Mouse (Mus musculus) forebrain, embryonic 12.5 days (tissue): ENCODE measurements at regions not wholly inside any gene's neighbourhood (a gene's known extent, or its start where the extent isn't known, plus 50 kb on each side); places are given as distances from the start of the nearest gene placed in this dataset.

Experiments used
- ATAC-seq: fragments of 200-750 bp; cut with Nextera tagmentation; 2 replicates; pipeline ENCODE4 v1.8.0; 2017; ENCODE audit warnings: moderate TSS enrichment; ENCODE audit not compliant: low FRiP score
- H3K27ac ChIP-seq: fragments of 300-500 bp; sonication (generic); 2 replicates; pipeline ENCODE4 v1.5.1; 2016; ENCODE audit warnings: mild to moderate bottlenecking
- H3K27me3 ChIP-seq: fragments of 300-500 bp; sonication (generic); 2 replicates; pipeline ENCODE4 v1.6.1; 2016; ENCODE audit warnings: mild to moderate bottlenecking
- H3K36me3 ChIP-seq: fragments of 300-500 bp; sonication (generic); replicated peaks from 2 replicates; pipeline ENCODE4 v1.6.1; 2016; ENCODE audit warnings: mild to moderate bottlenecking
- H3K4me1 ChIP-seq: fragments of 300-500 bp; sonication (generic); 2 replicates; pipeline ENCODE4 v1.6.1; 2016
- H3K4me2 ChIP-seq: fragments of 300-500 bp; sonication (generic); 2 replicates; pipeline ENCODE4 v1.6.1; 2016; ENCODE audit warnings: mild to moderate bottlenecking, moderate library complexity
- H3K4me3 ChIP-seq: fragments of 300-500 bp; sonication (generic); replicated peaks from 2 replicates; pipeline ENCODE4 v1.5.1; 2016; ENCODE audit warnings: mild to moderate bottlenecking
- H3K9ac ChIP-seq: fragments of 300-500 bp; sonication (generic); 2 replicates; pipeline ENCODE4 v1.6.1; 2016; ENCODE audit warnings: mild to moderate bottlenecking
- H3K9me3 ChIP-seq: fragments of 300-500 bp; sonication (generic); 2 replicates; pipeline ENCODE4 v1.6.1; 2016
- WGBS: fragments of 180-500 bp; shearing (Covaris S2); methylation state at CpG from one replicate; pipeline ENCODE4 v1.1.7; 2016; 5-methylcytosine and 5-hydroxymethylcytosine counted together

- Histone ChIP-seq H3K9ac (peak overlapping the region; percentile 49), H3K36me3 (no peaks in the 10 kb centered on the region), H3K27me3 (peaks cover 60% of the 10 kb centered on the region), H3K27ac (no peak overlapping the region), H3K4me3 (peak overlapping the region; percentile 41), H3K4me1 (peaks cover 9% of the 10 kb centered on the region), H3K4me2 (peak overlapping the region; percentile 70), H3K9me3 (no peaks in the 10 kb centered on the region)
- WGBS, result under 1% methylated on average over 50 of the region's 50 CpGs
- peak; percentile 39; the same call in 1 of the 2 replicates for ATAC-seq
Observed at GRCm38 (mm10) chr4:124178401-124179018, 260.7 kb upstream of the 4930535I16Rik start.

- H3K4me2 ChIP-seq, result no peak overlapping the region
- H3K36me3 ChIP-seq, result no peaks in the 10 kb centered on the region
- peaks cover 55% of the 10 kb centered on the region for H3K27me3 ChIP-seq
- H3K4me1 ChIP-seq, result peaks cover 9% of the 10 kb centered on the region
- no peak overlapping the region for H3K27ac ChIP-seq
- no peaks in the 10 kb centered on the region for H3K9me3 ChIP-seq
- no peak for ATAC-seq
- no peak overlapping the region for H3K4me3 ChIP-seq
- H3K9ac ChIP-seq, result no peak overlapping the region
- WGBS, result 68% methylated on average over 6 of the region's 6 CpGs
Observed at GRCm38 (mm10) chr4:124175531-124175930, 257.7 kb upstream of the 4930535I16Rik start.

- no peak for ATAC-seq
- peaks cover 28% of the 10 kb centered on the region for H3K27me3 ChIP-seq
- H3K36me3 ChIP-seq, result no peaks in the 10 kb centered on the region
- H3K27ac ChIP-seq, result no peak overlapping the region
- H3K4me3 ChIP-seq, result no peak overlapping the region
- H3K9ac ChIP-seq, result no peak overlapping the region
- peaks cover 11% of the 10 kb centered on the region for H3K4me1 ChIP-seq
- 85% methylated on average over 6 of the region's 6 CpGs for WGBS
- no peak overlapping the region for H3K4me2 ChIP-seq
- H3K9me3 ChIP-seq, result no peaks in the 10 kb centered on the region
Observed at GRCm38 (mm10) chr4:124154627-124155026, 236.8 kb upstream of the 4930535I16Rik start.

- Histone ChIP-seq H3K9me3 (no peaks in the 10 kb centered on the region), H3K27me3 (peaks cover 49% of the 10 kb centered on the region), H3K27ac (peak overlapping the region; percentile 75), H3K4me3 (no peak overlapping the region; the same call in 1 of the 2 replicates), H3K4me2 (peak overlapping the region; percentile 50), H3K4me1 (peaks cover 27% of the 10 kb centered on the region), H3K36me3 (no peaks in the 10 kb centered on the region), H3K9ac (peak overlapping the region; percentile 40; the same call in 1 of the 2 replicates)
- ATAC-seq, result peak; percentile 83
- 4% methylated on average over 16 of the region's 16 CpGs for WGBS
Observed at GRCm38 (mm10) chr4:124149771-124150451, 232.1 kb upstream of the 4930535I16Rik start.

GRCm38 (mm10) chr4:124149037-124149436, 231.2 kb upstream of the 4930535I16Rik start:
- Histone ChIP-seq H3K27me3 (peaks cover 54% of the 10 kb centered on the region), H3K9ac (no peak overlapping the region), H3K4me1 (peaks cover 28% of the 10 kb centered on the region), H3K4me3 (no peak overlapping the region), H3K4me2 (no peak overlapping the region), H3K27ac (no peak overlapping the region), H3K9me3 (no peaks in the 10 kb centered on the region), H3K36me3 (no peaks in the 10 kb centered on the region)
- ATAC-seq, result no peak
- 87% methylated on average over 3 of the region's 3 CpGs for WGBS

- H3K4me2 ChIP-seq, result no peak overlapping the region
- no peak overlapping the region for H3K9ac ChIP-seq
- H3K9me3 ChIP-seq, result no peaks in the 10 kb centered on the region
- 76% methylated on average over 4 of the region's 4 CpGs for whole genome bisulfite sequencing
- H3K4me3 ChIP-seq, result no peak overlapping the region
- no peaks in the 10 kb centered on the region for H3K36me3 ChIP-seq
- no peak for ATAC-seq
- no peak overlapping the region for H3K27ac ChIP-seq
- H3K4me1 ChIP-seq, result peaks cover 39% of the 10 kb centered on the region
- H3K27me3 ChIP-seq, result peaks cover 56% of the 10 kb centered on the region
Observed at GRCm38 (mm10) chr4:124147276-124147675, 229.5 kb upstream of the 4930535I16Rik start.

- no peaks in the 10 kb centered on the region for H3K9me3 ChIP-seq
- no peaks in the 10 kb centered on the region for H3K36me3 ChIP-seq
- H3K27ac ChIP-seq, result no peak overlapping the region
- no peak overlapping the region for H3K9ac ChIP-seq
- H3K27me3 ChIP-seq, result peaks cover 49% of the 10 kb centered on the region
- 30% methylated on average over 8 of the region's 8 CpGs for WGBS
- H3K4me1 ChIP-seq, result peaks cover 41% of the 10 kb centered on the region
- no peak overlapping the region for H3K4me3 ChIP-seq
- no peak overlapping the region for H3K4me2 ChIP-seq
- ATAC-seq, result no peak
Observed at GRCm38 (mm10) chr4:124146135-124146534, 228.3 kb upstream of the 4930535I16Rik start.

GRCm38 (mm10) chr4:124143630-124144029, 225.8 kb upstream of the 4930535I16Rik start:
- Histone ChIP-seq H3K9me3 (no peaks in the 10 kb centered on the region), H3K27ac (no peak overlapping the region), H3K27me3 (peaks cover 46% of the 10 kb centered on the region), H3K9ac (no peak overlapping the region), H3K4me2 (no peak overlapping the region), H3K4me1 (peaks cover 33% of the 10 kb centered on the region), H3K36me3 (no peaks in the 10 kb centered on the region), H3K4me3 (no peak overlapping the region)
- WGBS, result 49% methylated on average over 5 of the region's 5 CpGs
- no peak for ATAC-seq

GRCm38 (mm10) chr4:124143226-124143625, 225.4 kb upstream of the 4930535I16Rik start:
- H3K27ac ChIP-seq, result no peak overlapping the region

GRCm38 (mm10) chr4:124142083-124142482, 224.3 kb upstream of the 4930535I16Rik start:
- no peak overlapping the region for H3K4me2 ChIP-seq
- peaks cover 44% of the 10 kb centered on the region for H3K27me3 ChIP-seq
- 2% methylated on average over 5 of the region's 5 CpGs for WGBS
- peaks cover 28% of the 10 kb centered on the region for H3K4me1 ChIP-seq
- H3K4me3 ChIP-seq, result no peak overlapping the region
- no peaks in the 10 kb centered on the region for H3K9me3 ChIP-seq
- peak; percentile 71; the same call in 1 of the 2 replicates for ATAC-seq
- no peaks in the 10 kb centered on the region for H3K36me3 ChIP-seq
- H3K27ac ChIP-seq, result no peak overlapping the region
- no peak overlapping the region for H3K9ac ChIP-seq

More at GRCm38 (mm10) chr4:124143226-124143625, 225.4 kb upstream of the 4930535I16Rik start:
- no peak for ATAC-seq
- peaks cover 50% of the 10 kb centered on the region for H3K27me3 ChIP-seq
- H3K4me2 ChIP-seq, result no peak overlapping the region
- H3K4me1 ChIP-seq, result peaks cover 33% of the 10 kb centered on the region
- no peak overlapping the region for H3K4me3 ChIP-seq
- no peak overlapping the region for H3K9ac ChIP-seq
- 55% methylated on average over 7 of the region's 7 CpGs for WGBS
- no peaks in the 10 kb centered on the region for H3K9me3 ChIP-seq
- H3K36me3 ChIP-seq, result no peaks in the 10 kb centered on the region

GRCm38 (mm10) chr4:124135165-124135470, 217.3 kb upstream of the 4930535I16Rik start:
- 66% methylated on average over 6 of the region's 6 CpGs for WGBS
- H3K27ac ChIP-seq, result no peak overlapping the region
- H3K9ac ChIP-seq, result no peak overlapping the region
- H3K36me3 ChIP-seq, result no peaks in the 10 kb centered on the region
- no peaks in the 10 kb centered on the region for H3K4me1 ChIP-seq
- peaks cover 22% of the 10 kb centered on the region; the same call in 1 of the 2 replicates for H3K27me3 ChIP-seq
- H3K9me3 ChIP-seq, result no peaks in the 10 kb centered on the region
- H3K4me3 ChIP-seq, result no peak overlapping the region
- no peak for ATAC-seq
- no peak overlapping the region for H3K4me2 ChIP-seq

- Histone ChIP-seq H3K9ac (no peak overlapping the region), H3K27me3 (peaks cover 20% of the 10 kb centered on the region; the same call in 1 of the 2 replicates), H3K4me2 (no peak overlapping the region), H3K4me3 (no peak overlapping the region), H3K36me3 (no peaks in the 10 kb centered on the region), H3K27ac (no peak overlapping the region), H3K4me1 (no peaks in the 10 kb centered on the region), H3K9me3 (no peaks in the 10 kb centered on the region)
- no peak for ATAC-seq
- WGBS, result 31% methylated on average over 6 of the region's 6 CpGs
Observed at GRCm38 (mm10) chr4:124134341-124135164, 216.7 kb upstream of the 4930535I16Rik start.
